Mouse (Mus musculus) kidney, embryonic 15.5 days (tissue): ENCODE results near the gene Dynlrb1. TPM values are rescaled to one million over a fixed set of nuclear protein-coding genes. Genes with fewer than 3 reads are reported as not detected.

Experiments used
- ATAC-seq: fragments of 200-750 bp; cut with Nextera tagmentation; replicated peaks from 2 replicates; pipeline ENCODE4 v1.8.0; 2017; ENCODE audit warnings: moderate TSS enrichment; ENCODE audit not compliant: low FRiP score
- H3K27ac ChIP-seq: fragments of 300-500 bp; sonication (generic); 2 replicates; pipeline ENCODE4 v1.5.1; 2015; ENCODE audit warnings: mild to moderate bottlenecking, inconsistent platforms
- H3K27me3 ChIP-seq: fragments of 300-500 bp; sonication (generic); 2 replicates; pipeline ENCODE4 v1.6.1; 2015; ENCODE audit warnings: inconsistent platforms
- H3K36me3 ChIP-seq: fragments of 300-500 bp; sonication (generic); 2 replicates; pipeline ENCODE4 v1.6.1; 2015; ENCODE audit warnings: inconsistent platforms
- H3K4me1 ChIP-seq: fragments of 300-500 bp; sonication (generic); 2 replicates; pipeline ENCODE4 v1.6.1; 2015; ENCODE audit warnings: inconsistent platforms
- H3K4me2 ChIP-seq: fragments of 300-500 bp; sonication (generic); 2 replicates; pipeline ENCODE4 v1.6.1; 2015; ENCODE audit warnings: moderate library complexity, mild to moderate bottlenecking, inconsistent platforms
- H3K4me3 ChIP-seq: fragments of 300-500 bp; sonication (generic); replicated peaks from 2 replicates; pipeline ENCODE4 v1.5.1; 2015; ENCODE audit warnings: mild to moderate bottlenecking, inconsistent platforms
- H3K9ac ChIP-seq: fragments of 300-500 bp; sonication (generic); 2 replicates; pipeline ENCODE4 v1.6.1; 2015; ENCODE audit warnings: mild to moderate bottlenecking, inconsistent platforms
- H3K9me3 ChIP-seq: fragments of 300-500 bp; sonication (generic); replicated peaks from 2 replicates; pipeline ENCODE4 v1.6.1; 2016; ENCODE audit warnings: inconsistent platforms
- WGBS: fragments of 180-500 bp; shearing (Covaris S2); methylation state at CpG from one replicate; pipeline ENCODE4 v1.1.7; 2015; ENCODE audit warnings: mixed read lengths; 5-methylcytosine and 5-hydroxymethylcytosine counted together
- polyA plus RNA-seq: library from polyadenylated mRNA; unstranded; fragments of >200 nt; fragmentation: Nextera tagmentation; extraction: Ambion mirVana; gene quantifications from 2 replicates; pipeline ENCODE4 v1.2.1, GENCODE M21; 2015

Gene Dynlrb1
- polyA plus RNA-seq, 1 experiment from 2014 or later, result 388 TPM

DNA sequence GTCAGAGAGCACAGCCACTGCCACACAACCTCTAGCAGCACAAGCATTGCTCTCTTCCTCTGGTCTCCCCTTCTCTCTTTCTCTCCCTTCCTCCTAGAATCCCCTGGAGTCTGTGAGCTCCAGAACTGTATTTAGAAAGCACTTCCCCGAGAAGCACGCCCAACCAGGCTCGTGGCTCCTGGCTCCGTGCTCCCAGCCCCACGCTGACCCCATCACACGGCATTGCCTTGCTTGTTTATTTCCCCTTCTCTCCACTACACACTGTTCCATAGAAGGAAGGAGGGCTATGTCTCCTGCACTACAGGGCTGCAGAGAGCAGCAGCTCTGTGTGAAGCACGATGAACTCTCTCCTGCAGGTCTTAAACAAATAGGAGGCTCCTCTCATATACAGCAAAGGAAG, 48.3 kb downstream of the Dynlrb1 start:
- 73% methylated on average over 7 of the region's 7 CpGs for WGBS
- Histone ChIP-seq H3K4me2 (no peak overlapping the region), H3K27ac (0 out of 2 replicates have a peak overlapping the region, but pooled peaks have one; percentile 18), H3K9me3 (no peaks in the 10 kb centered on the region), H3K36me3 (peaks cover 46% of the 10 kb centered on the region), H3K4me1 (no peaks in the 10 kb centered on the region), H3K4me3 (no peak overlapping the region), H3K9ac (no peak overlapping the region), H3K27me3 (no peaks in the 10 kb centered on the region)
- no peak for ATAC-seq

DNA sequence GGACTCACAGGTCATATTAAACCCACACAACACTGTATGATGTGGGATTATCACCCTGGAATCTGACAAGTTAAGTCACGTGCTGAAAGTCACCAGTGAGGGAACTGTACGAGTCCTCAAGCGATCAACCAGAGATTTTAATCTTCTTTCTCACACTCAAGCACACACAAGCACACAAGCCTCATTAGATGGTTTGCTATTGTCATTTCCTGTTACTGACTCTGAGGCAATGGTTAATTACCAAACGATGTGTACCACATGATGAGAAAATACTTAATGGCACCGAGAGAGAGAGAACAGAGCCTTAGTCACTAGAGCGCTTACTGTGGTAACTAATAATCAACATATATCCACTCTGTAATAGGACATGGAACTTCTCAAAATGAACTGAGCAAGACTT, 49.4 kb downstream of the Dynlrb1 start:
- no peak overlapping the region for H3K9ac ChIP-seq
- WGBS, result 80% methylated on average over 6 of the region's 6 CpGs
- H3K27me3 ChIP-seq, result no peaks in the 10 kb centered on the region
- H3K4me2 ChIP-seq, result no peak overlapping the region
- H3K36me3 ChIP-seq, result peaks cover 55% of the 10 kb centered on the region
- no peaks in the 10 kb centered on the region for H3K4me1 ChIP-seq
- H3K27ac ChIP-seq, result no peak overlapping the region
- no peak for ATAC-seq
- no peak overlapping the region for H3K4me3 ChIP-seq
- no peaks in the 10 kb centered on the region for H3K9me3 ChIP-seq

DNA sequence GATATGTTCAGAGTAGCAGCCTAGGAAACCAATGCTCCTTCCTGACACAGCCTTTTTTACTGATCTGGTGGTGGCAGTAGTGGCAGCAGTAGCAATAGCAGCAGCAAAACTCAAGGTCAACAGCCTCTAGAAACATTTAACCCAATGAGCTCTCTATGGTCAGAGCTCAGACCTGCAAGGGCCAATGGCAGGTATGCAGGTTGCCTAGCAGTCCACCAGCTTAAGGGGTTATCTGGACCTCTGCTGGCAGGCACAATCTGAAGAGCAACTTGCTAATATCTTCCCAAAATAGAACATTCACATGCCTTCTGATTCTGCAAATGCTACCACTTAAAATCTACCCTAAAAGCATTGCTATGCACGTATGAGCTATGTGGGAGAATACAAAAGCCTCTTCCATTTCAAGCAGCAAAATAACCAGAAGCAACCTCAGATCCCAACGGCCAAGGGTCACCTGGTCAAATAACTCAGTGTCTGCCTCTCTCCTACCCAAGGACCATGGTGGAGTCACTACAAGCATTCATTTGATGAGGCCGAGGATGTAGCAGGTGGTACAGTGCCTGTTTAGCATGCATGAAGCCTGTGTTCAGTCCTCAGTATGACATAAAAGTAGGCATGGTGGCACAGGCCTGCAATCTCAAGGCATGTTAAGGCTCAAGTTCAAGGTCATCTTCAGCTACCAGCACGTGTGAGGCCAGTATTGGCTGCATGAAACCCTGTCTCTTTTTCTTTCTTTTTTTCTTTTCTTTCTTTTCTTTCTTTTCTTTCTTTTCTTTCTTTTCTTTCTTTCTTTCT, 51.3 kb downstream of the Dynlrb1 start:
- Histone ChIP-seq H3K9ac (no peak overlapping the region), H3K4me3 (no peak overlapping the region), H3K4me1 (no peaks in the 10 kb centered on the region), H3K36me3 (peaks cover 71% of the 10 kb centered on the region), H3K9me3 (no peaks in the 10 kb centered on the region), H3K27me3 (no peaks in the 10 kb centered on the region), H3K4me2 (no peak overlapping the region), H3K27ac (no peak overlapping the region)
- ATAC-seq, result no peak
- WGBS, result 82% methylated on average over 4 of the region's 4 CpGs

DNA sequence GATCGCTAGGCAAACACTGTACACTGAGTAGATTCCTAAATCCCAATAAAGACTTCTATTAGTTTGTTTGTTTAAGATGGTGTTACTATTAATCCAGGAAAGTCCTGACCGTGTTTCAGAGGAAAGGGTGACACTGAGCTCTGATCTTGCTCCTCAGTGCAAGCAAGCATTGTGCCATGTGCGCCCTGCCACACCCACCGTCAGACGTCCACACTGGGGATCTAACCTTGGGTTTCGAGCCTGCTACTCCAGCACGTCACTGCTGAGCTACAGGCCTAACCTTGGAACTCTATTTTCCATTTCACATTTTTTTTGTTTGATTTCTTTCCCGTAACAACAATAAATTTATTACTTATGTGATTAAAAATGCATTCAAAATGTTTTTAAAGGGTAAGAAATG, 53.7 kb downstream of the Dynlrb1 start:
- H3K9ac ChIP-seq, result no peak overlapping the region
- H3K36me3 ChIP-seq, result peaks cover 71% of the 10 kb centered on the region
- WGBS, result 91% methylated on average over 8 of the region's 8 CpGs
- H3K4me1 ChIP-seq, result no peaks in the 10 kb centered on the region
- no peaks in the 10 kb centered on the region for H3K9me3 ChIP-seq
- no peak overlapping the region for H3K27ac ChIP-seq
- ATAC-seq, result no peak
- no peaks in the 10 kb centered on the region for H3K27me3 ChIP-seq
- no peak overlapping the region for H3K4me3 ChIP-seq
- H3K4me2 ChIP-seq, result no peak overlapping the region

DNA sequence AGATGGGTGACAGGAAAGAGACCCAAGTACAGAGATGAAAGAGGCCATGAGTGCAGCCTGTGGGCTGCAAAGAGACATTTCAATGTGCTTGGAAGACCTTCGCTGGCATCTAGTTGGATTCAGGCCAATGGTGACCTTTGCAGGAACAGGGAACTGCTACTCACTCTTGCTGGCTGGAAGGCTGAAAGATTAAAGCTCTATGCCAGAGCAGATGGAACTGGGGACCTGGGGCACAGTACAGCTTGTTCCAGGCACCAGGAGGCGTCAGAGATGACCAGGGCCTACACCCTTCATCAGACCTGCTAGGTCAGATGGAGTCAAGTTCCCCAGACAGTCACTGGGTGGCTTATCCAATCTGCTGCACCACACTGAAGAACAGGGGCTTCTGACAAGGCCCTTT, 57.0 kb downstream of the Dynlrb1 start:
- Histone ChIP-seq H3K9me3 (no peaks in the 10 kb centered on the region), H3K4me1 (no peaks in the 10 kb centered on the region), H3K9ac (no peak overlapping the region), H3K4me2 (no peak overlapping the region), H3K36me3 (peaks cover 87% of the 10 kb centered on the region), H3K27ac (no peak overlapping the region), H3K4me3 (no peak overlapping the region), H3K27me3 (no peaks in the 10 kb centered on the region)
- no peak for ATAC-seq
- WGBS, result 89% methylated on average over 2 of the region's 2 CpGs

DNA sequence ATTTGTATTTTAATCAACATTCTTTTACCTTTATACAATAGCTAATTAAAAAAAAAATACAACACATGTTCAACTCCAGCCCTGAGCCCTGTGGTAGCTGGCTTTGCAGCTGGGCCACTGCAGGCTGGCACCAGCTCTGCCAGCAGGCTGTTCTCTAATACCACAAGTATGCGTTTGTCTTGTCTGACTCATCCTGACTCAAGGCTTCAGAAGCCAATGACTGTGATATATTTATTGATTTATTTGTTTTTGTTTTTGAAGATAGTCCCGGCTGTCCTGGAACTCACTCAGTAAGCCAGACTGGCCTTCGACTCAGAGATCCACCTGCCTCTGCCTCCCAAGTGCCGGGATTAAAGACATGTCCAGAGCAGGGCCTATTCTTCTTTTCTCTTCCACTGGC, 57.6 kb downstream of the Dynlrb1 start:
- Histone ChIP-seq H3K4me3 (no peak overlapping the region), H3K27me3 (no peaks in the 10 kb centered on the region), H3K9ac (no peak overlapping the region), H3K9me3 (no peaks in the 10 kb centered on the region), H3K4me1 (no peaks in the 10 kb centered on the region), H3K36me3 (peaks cover 91% of the 10 kb centered on the region), H3K27ac (no peak overlapping the region), H3K4me2 (no peak overlapping the region)
- WGBS, result 82% methylated on average over 4 of the region's 4 CpGs
- no peak for ATAC-seq

DNA sequence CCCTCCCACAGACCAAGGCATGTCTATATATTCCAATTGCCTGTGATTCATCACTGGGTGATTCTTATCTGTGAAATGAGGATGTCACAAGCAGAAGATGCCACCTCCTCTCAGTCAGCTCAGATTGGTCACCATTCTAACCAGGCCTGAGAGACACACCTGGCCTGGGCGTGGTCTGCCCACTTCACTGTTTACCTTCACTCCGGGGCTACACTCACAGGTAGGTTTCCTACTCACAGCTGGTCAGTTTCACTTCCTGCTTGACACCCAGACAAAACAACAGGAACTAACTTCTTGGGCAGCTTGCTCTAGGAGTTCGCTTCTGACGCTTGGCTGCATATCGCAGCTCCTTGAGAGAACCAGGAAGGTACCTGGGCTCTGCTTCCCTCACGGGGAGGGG, 59.1 kb downstream of the Dynlrb1 start:
- ATAC-seq, result no peak
- H3K4me2 ChIP-seq, result no peak overlapping the region
- WGBS, result 89% methylated on average over 6 of the region's 6 CpGs
- H3K27ac ChIP-seq, result no peak overlapping the region
- H3K27me3 ChIP-seq, result no peaks in the 10 kb centered on the region
- H3K36me3 ChIP-seq, result peaks cover 91% of the 10 kb centered on the region
- no peak overlapping the region for H3K9ac ChIP-seq
- H3K9me3 ChIP-seq, result no peaks in the 10 kb centered on the region
- no peaks in the 10 kb centered on the region for H3K4me1 ChIP-seq
- H3K4me3 ChIP-seq, result no peak overlapping the region

DNA sequence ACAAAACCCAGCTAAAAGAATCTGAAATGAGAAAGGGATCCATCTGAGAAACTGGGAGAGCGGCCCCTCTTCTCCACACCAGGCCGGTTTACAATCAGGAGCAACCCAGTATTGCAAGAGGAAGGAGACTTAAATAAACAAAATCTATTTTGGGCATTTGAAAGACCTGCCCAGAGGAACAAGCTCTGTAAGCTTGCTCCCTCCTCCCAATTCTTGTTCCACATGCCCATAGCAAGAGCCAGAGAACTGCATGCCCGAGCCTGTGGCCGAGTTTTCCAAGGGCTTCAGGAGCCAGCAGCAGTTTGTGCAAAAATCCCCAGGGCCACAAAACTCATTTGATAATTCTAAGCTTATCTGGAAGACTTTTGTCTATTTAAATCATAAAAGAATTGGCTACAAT, 63.2 kb downstream of the Dynlrb1 start:
- Histone ChIP-seq H3K9ac (no peak overlapping the region), H3K4me2 (no peak overlapping the region), H3K9me3 (no peaks in the 10 kb centered on the region), H3K27ac (no peak overlapping the region), H3K27me3 (no peaks in the 10 kb centered on the region), H3K4me1 (no peaks in the 10 kb centered on the region), H3K4me3 (no peak overlapping the region), H3K36me3 (peaks cover 72% of the 10 kb centered on the region)
- 84% methylated on average over 4 of the region's 4 CpGs for WGBS
- ATAC-seq, result no peak

Other genes starting within 250 kb of the Dynlrb1 start
- gene Gm14226, start 218.3 kb upstream of the Dynlrb1 start, polyA plus RNA-seq, result 1.5 and 2.0 TPM in 2 replicates
- 75.5 and 80.4 TPM in 2 replicates for gene Ahcy, start 162.0 kb upstream of the Dynlrb1 start, polyA plus RNA-seq
- gene Itch, start 103.0 kb upstream of the Dynlrb1 start, polyA plus RNA-seq, result 60.9 and 63.1 TPM in 2 replicates
- 136 and 154 TPM in 2 replicates for gene Map1lc3a, start 39.8 kb downstream of the Dynlrb1 start, polyA plus RNA-seq
- 59.1 and 62.7 TPM in 2 replicates for gene Pigu, start 120.9 kb downstream of the Dynlrb1 start, polyA plus RNA-seq
- gene Trp53inp2, start 144.5 kb downstream of the Dynlrb1 start, polyA plus RNA-seq, result 23.5 and 25.7 TPM in 2 replicates
- 18.0 and 19.3 TPM in 2 replicates for gene Ncoa6, start 237.4 kb downstream of the Dynlrb1 start, polyA plus RNA-seq